Mouse (Mus musculus) left cerebral cortex, adult 18-20 months (tissue): ENCODE results near the gene Zfp74. TPM values are rescaled to one million over a fixed set of nuclear protein-coding genes. Genes with fewer than 3 reads are reported as not detected.

Experiments used
- DNase-seq, 2 experiments: peaks; one replicate each; pipeline ENCODE4 v3.0.0; 2021 to 2022; ENCODE audit warnings: low spot score in 2 of 2, mixed read lengths in 1 of 2
- total RNA-seq, 2 experiments: library from RNA; stranded (reverse); gene quantifications; 2 replicates each; pipeline ENCODE4 v1.2.3; 2021

The Zfp74 gene
- total RNA-seq, 2 experiments from 2014 or later = 14.9 to 18.5 TPM

DNA sequence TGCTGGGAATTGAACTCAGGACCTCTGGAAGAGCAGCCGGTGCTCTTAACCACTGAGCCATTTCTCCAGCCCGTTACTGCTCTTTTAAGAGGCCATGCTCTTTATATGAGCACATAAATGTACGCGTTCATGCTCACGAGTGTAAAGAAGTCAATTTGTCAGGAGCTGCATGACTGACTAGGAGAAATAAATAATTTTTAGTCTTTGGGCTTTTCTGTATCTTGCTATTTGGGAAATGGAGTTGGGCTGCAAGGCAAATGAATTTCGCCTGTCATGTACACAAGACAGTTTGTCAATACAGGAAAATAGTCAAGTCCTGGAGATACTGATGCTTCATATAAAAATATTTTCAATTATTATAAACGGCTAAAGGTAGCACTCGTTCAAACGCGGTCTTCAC is 803 bp downstream of the Zfp74 start:
- DNase-seq = no peak

DNA sequence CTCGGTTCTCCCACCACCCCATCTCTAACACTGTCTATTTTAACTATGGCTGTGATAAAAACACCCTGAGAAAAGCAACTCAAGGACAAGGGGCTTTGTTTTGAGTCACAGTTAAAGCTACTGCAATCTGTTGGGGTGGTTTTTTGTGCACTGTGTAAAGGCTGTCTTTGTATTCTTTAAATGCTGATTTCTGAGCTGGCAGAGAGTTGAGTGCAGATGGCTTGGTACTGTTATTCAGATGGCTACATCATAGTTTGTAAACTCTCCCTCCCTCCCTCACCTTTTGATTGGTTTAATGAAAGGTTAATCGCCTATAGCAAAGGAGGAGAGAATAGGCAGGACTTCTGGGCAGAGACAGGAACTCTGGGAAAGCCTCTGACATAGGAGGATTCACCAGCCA is 9.7 kb downstream of the Zfp74 start:
- no peak for DNase-seq

DNA sequence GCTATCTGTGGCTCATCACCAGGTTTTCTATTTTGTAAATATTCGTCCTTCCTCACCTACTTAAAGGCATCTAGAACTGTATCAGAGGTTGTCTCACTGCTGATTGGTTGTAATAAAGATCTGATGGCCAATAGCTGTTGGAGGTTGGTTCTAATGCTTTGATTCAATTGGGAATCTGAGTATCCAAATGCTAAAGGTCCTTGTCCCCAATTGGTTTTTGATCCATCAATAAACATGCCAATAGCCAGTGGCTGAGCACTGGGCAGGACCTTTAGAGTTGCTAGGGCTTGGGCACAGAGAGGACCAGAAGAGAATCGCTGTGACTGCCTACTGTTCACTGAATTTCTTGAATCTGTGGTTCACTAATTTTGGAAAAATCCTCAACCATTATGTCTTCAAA is 10.2 kb downstream of the Zfp74 start:
- no peak for DNase-seq

DNA sequence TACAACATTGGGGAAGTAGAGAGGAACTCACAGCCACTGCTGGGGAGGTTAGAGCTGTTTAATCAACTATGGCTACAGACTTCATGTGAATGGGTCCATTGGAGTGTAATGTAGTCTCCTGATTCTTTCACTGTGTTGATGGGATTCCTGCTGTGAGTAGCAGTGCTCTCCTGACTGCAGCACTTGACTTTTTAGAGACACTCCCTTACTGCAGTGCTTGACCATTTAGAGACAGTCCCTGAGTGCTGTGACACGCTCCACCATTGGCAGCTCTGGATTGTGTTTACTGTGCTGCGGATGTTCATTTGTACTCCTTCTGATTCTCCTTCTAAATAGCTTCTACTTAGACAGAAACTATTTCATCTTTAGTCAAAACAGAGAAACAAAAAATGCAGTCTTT is 11.1 kb downstream of the Zfp74 start:
- DNase-seq = no peak

DNA sequence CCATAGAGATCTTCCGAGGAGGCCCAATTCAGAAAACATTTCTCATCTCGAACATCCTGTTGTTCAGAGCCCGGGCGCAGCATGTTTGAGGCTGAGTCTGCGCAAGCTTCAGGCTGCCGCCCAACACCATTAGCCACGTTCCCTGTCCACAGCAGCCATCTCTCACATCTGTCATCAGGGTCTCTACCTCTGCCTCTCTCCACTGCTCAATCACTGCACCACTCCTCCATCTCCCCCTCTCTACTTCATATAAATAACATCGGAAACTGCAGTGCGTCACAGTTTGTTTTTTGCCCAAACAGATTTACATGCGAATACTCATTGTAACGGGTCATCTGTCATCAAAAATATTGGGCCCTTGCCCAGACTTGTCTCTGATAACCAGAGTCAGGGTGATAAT is 12.9 kb downstream of the Zfp74 start:
- no peak for DNase-seq

DNA sequence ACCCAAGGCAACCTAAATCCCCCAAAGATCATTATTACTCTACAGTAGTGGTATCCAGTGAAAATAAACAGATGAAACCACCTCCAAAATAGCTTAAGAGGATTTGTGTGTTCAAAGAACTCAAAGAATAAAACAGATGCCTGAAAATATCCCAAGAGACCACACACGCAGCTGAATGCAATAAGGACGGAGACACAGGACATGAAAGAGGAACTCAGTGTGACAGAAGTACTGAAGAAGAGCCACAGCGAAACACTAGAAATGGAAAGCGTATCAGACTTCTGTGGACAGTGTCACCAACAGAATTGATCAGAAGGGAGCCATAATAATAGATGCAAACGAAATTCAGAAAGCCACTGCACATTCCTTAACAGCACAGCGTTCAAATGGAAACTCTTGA is 15.0 kb downstream of the Zfp74 start:
- no peak for DNase-seq

DNA sequence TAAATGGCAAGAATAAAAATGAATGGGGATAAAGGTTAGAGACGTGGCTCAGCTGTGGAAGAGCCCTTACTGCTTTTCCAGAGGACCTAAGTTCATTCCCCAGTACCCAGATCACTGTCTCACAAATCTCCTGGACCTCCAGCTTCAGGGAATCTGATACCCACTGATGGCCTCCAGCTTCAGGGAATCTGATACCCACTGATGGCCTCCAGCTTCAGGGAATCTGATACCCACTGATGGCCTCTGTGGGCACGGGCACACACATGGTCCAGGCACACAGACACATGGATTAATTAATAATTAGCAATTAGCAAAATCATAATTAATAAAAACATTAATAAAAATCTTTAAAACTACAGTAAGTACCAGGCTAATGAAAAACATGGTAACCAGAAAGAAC is 31.1 kb downstream of the Zfp74 start:
- DNase-seq = no peak

DNA sequence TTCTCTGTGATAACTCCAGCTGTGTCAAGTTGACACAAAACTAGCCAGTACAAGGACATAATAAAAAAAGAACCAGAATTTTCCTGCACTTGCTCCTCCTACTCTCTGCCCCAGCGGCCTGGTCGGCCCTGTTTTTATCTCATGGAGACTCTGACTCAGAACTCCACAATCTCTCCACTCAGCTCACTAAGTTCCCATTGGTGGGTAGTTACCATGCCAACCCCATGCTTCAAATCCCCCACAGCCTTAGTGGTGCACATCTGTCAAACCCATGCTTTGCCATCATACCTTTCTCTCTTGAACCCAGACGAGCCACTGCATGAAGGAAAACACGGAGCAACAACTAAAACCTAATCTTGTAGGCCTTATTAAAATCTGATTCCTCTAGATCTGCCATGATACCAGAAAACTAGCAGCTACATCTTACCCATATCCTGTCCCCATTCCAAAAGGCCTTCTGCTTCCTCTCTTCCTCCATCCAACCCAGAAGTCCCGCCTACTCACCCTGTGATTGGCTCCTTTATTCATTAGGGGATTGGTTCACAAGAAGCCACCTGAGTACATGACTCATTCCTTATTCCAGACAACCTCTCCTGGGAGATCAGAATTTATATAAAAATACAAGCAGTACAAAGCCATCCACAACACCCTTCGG is 32.3 kb downstream of the Zfp74 start:
- peak in 1 of 2 experiments; percentile 14 for DNase-seq

DNA sequence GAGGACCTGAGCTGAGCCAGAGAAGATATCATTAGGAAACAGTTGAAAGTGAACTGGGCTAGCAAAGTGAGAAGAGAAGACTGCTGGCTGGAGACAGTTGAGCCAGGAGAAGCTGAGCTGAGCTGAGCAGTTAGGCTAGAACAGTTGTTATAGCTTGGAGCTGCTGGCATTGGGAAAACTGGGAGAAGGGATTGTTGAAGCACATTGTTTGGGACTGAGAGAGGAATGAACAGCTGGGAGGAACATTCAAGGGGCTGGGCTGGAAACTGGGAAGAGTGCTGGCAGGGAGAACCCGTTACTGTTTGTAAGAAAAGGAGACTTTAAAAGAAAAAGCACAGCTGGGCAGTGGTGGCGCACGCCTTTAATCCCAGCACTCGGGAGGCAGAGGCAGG is 35.8 kb downstream of the Zfp74 start:
- DNase-seq = no peak

DNA sequence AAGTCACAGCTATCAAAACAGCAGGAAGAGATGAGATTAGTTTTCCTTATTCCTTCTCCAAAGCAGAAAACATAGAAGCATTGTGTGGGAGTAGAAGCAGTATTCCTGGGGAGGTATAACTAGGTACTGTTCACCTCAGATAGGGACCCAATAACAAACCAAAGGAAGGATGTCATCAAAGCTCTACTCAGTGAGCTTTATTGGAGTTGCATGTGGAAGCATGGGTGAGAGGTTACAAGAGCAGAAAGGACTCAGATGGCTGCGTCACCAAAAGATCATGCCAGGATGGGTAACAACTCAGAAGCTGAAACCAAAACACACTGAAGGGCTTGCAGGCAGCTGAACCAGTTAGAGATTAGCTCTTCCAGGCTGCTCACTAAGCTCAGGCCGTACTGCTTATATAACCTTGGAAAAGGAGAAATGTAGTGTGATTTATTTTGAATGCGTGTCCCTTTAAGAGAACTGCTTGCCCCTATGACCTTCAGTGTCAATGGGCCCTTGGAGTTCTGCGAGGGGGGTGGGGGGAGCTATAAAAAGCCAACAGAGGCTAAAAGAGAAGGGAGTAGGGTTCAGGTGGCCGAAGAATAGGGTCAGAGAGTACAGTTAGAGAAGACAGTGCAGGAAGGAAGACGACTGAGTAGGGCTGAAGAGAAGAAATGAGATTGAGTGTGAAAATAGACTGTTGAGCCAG is 36.4 kb downstream of the Zfp74 start:
- DNase-seq = no peak

DNA sequence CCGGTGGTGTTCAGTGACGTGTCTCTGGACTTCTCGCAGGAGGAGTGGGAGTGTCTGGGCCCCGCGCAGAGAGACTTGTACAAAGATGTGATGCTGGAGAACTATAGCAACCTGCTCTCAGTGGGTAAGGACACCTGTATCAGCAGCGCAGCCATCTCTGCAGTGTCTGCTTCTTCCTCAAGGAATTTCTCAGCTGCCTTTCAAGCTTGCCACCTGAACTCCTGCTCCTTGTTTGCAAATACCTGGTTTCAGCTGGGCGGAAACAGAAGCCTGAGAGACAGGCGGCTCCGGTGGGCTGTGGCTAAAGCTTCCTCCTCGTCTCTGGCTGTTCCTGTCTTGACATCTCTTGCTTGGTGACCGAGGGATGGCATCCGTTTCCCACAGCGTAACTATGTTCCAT is 41.7 kb downstream of the Zfp74 start:
- no peak for DNase-seq

DNA sequence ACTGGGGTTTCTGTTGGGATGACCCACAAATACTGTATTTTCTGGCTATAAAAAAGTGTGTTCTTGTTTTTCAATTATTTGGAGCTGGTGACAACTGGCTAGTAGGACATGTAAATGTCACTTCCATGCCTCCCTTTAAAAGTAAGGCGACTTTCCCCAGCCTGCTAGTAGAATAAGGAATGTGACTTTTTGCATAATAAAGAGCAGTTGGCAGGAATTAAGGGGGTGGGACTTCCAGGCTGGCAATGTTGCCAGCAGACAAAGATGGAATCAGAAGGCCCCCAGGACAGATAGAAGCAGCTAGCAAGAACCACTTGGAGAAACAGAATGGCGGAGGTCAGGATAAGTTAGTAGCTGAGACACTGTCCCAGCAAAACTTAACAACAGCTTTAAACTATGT is 43.6 kb downstream of the Zfp74 start:
- no peak for DNase-seq

DNA sequence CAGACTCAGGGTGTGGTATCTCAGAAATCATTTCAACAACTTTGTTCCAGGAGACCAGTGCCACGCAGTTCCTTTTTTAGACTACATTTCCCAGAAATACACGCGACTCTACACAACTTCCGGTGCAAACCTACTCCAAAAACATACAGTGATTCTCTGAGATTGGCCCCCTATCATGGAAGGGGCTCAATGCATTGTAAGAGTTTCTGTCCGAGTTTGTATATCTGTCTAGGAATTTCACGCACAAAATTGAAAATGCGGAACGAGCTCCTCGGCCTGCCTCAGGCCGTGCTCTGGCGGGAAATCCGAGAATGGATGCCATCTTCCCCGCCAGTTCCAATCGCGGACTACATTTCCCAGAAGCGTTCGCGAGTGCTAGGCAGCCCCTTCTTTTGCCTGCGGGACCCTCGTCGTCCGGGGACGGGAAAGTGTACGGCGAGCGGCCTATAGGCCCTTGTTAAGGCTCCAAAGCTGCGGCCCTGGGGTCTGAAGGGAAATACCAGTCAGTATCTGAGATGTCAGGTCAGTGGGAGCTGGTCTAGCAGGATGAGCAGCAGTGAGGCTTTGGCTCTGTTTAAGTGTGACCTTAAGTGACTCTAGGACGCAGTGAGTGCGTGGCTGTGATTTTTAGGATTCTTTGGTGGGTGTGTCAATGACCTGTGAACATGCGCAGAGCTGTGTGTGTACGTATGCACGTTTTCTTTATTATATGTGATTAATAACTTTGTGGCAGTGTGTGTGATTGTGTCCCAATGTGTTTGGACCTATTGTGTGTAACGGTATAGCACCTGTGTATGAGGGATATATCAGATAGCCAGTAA is 45.5 kb downstream of the Zfp74 start, which contains the start of gene Zfp383:
Gene Zfp383, plus strand, starts transcription at position 94 of the 821 bp plus-strand sequence.
- peak; percentile 77 to 88 for DNase-seq

DNA sequence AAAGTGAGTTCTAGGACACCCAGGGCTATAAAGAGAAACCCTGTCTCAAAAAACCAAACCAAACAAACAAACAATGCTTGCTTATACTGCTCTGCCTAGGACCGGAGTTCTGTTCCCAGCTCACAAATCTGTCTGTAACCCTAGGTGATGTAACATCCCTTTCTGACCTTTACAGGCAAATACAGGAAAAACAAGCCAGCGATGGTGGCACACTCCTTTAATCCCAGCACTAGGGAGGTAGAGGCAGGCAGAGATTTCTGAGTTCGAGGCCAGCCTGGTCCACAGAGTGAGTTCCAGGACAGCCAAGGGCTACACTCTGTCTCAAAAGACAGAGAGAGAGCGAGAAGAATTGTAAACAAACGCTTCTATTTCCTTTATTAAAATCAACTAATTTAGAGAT is 46.7 kb downstream of the Zfp74 start:
- DNase-seq = no peak

DNA sequence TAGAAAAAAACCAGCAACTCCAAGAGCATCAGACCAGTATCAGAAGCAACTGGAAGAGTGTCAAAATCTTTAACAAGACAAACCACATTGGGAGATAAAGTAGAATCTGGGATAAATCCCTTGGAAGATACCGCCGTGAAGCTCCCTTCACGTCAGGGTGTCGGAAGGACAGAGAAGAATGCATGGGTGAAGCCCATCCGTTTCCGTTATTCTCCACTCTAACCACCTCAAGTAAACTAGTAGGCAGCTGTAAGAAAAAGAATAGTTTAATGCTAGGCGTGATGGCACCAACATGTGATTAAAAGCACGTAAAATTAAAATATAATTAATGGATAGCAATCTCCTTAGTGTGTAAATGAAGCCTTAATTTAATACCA is 47.2 kb downstream of the Zfp74 start:
- DNase-seq = no peak

DNA sequence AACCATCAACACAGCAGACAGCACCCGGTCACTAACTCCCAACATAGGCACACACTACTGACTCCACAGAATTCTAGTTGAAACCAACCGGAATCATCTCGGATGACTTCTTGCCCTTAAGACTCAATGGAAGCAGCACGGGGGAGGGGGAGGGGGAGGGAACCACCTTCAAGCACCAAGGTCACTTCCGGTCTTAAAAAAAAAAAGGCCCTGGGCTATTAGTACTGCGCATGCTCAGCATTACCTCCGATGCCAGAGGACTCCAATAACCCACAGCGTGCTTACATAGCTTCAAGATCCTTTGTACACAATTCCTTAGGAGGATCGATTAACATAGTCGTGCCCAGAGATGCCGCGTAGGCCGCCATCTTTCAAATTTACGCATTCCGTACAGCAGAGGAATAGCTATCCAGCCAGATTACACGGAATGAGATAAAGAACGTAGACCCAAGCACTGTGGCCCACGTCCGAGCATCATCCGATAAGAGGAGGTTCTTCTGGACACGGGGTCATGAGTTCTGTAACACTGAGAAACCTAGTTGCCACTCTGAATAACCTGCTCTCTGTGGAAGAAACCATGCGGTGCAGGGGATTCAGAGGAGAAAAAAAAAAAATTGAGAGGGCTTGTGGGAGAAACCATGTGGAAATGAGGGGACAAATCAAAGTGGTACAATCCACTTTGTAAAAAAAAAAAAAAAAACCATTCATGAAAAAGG is 47.8 kb downstream of the Zfp74 start, which contains the start of gene Zfp27:
Gene Zfp27, minus strand, starts transcription at position 607 of the 716 bp plus-strand sequence.
- DNase-seq = peak; percentile 60 to 73

DNA sequence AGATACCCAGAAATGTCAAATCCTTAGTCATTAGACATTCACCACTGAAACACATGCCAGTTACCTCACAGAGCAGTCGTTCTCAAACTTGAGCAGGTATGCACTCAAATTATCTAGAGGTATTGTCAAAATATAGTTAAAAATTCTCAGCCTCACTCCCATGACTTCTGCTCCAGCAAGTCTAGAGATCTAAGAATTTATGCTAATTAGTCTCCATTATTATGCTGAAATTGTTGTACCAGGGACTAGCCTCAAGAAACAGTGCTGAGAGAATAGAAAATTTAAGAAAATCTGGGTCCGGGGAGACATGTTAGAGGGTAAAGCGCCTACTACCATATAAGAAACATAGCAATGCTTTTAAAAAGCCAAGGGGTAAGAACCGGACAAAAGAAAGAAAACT is 49.8 kb downstream of the Zfp74 start:
- DNase-seq = no peak

DNA sequence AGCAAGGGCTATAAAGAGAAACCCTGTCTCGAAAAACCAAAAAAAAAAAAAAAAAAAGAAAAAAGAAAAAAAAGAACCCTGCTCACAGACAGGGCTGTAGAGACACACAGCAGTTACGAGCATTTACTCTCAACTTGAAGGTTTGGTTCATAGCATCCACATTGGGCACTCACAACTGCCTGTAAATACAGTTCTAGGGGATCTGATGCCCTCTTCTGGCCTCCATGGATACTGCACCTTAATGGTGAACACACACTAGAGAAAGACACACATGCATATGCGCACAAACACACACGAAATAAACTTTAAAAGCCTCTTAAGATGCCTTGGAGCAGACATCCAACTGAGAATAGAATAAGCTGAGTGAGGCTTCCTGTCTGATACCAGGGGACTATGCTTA is 55.5 kb downstream of the Zfp74 start:
- no peak for DNase-seq

DNA sequence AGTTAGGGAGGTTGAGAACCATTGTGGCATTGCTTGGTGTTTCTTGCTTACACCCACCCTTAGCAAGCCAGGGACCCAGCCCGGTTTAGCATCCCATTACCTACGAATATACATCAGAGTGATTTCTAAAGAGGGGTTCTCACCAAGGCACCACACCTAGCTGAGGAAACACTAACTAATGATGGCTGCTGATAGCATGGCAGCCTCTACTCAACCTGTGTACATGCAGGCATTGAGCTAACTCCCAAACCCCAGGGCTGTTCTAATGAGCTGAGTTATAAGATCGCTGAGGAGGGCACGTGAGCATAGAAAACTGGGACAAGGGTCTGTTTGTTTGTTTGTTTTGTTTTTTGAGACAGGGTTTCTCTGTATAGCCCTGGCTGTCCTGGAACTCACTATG is 61.1 kb downstream of the Zfp74 start:
- DNase-seq = no peak

DNA sequence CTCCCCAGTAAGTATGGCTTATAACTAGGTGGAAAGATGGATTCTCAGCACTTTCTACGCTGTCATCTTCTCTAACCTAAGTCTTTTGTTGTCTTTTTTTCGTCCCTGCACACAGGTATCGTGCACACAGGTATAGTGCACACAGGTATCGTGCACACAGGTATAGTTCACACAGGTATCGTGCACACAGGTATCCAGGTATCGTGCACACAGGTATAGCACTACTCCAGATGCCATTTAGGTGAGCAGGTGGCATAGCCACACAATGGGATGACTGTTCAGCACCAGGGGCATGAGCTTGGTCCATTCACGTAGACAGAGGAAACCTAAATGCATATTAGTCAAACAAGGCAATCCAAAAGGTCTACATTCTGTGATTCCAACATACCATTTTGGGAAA is 63.4 kb downstream of the Zfp74 start:
- no peak for DNase-seq

DNA sequence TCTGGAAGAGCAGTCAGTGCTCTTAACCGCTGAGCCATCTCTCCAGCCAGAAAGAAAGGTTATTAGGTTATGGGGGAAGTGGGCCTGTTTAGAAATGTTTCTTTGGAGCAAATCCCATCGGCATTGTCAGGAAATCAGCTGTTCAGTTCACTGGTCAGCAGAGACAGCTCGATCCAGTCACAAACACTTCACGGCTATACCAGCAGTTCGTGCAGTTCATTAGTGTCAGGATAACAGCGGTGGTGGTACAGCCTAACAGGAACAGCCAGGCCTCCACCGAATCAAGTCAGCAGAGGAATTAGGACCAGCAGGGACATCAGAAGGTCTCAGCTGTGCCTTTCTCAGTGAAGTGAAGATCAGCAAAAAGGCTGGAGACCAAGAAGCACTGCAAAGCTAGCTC is 73.0 kb downstream of the Zfp74 start:
- no peak for DNase-seq
